Mouse (Mus musculus): ENCODE results near the gene Rims3. TPM values are rescaled to one million over a fixed set of nuclear protein-coding genes. Genes with fewer than 3 reads are reported as not detected.

The Rims3 gene
- polyA plus RNA-seq, 1 experiment from 2014 or later: 0.95 TPM

DNA sequence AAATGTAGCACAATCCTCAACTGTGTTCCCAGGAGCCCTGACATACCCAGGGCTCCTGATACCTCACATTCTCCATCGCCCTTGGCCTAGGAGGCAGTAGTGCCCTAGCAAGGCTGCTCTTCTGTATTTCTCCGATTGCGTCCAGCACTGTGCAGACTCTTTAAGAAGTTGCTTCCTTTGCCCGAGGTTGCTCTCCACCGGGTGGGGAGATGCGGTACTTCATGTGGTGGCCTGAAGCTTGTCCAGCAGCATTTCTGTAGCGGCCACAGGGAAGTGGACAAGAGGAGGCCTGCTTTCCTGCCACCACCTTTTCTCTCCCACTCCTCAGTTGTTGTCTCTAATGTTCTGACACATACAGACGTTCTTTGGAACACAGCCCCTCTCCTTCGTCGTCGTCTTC lies 40.0 kb downstream of the Rims3 start:
- no peak overlapping the region for H3K27ac ChIP-seq (ENCODE audit: low read depth, low read length)
- H3K9me3 ChIP-seq (ENCODE audit: control insufficient read depth): no peaks in the 10 kb centered on the region
- ATAC-seq: no peak
- TF ChIP-seq CTCF (IDR thresholded peaks at IDR 0.05; ENCODE audit: low read depth): peak; percentile 28; the same call in 1 of the 2 replicates
- H3K4me3 ChIP-seq (ENCODE audit: low read depth, low read length): no peak overlapping the region
- H3K27me3 ChIP-seq (replicated peaks; ENCODE audit: control insufficient read depth, insufficient read depth, low read length): no peaks in the 10 kb centered on the region
- no peaks in the 10 kb centered on the region for H3K36me3 ChIP-seq (ENCODE audit: control insufficient read depth, insufficient read depth)
- WGBS: 66% methylated on average over 11 of the region's 11 CpGs
- no peaks in the 10 kb centered on the region for H3K4me1 ChIP-seq (replicated peaks; ENCODE audit: control insufficient read depth, insufficient read depth, low read length)
- no peak overlapping the region for H3K9ac ChIP-seq (ENCODE audit: low read depth, low read length)
- no peak overlapping the region for H3K4me2 ChIP-seq (replicated peaks; ENCODE audit: low read depth)

- no peak overlapping the region for H3K4me2 ChIP-seq (replicated peaks; ENCODE audit: low read depth)
- H3K9ac ChIP-seq (ENCODE audit: low read depth, low read length): no peak overlapping the region
- no peak for ATAC-seq
- H3K4me3 ChIP-seq (ENCODE audit: low read depth, low read length): no peak overlapping the region
- H3K27me3 ChIP-seq (replicated peaks; ENCODE audit: control insufficient read depth, insufficient read depth, low read length): no peaks in the 10 kb centered on the region
- no peak for TF ChIP-seq CTCF (IDR thresholded peaks at IDR 0.05; ENCODE audit: low read depth)
- no peak overlapping the region for H3K27ac ChIP-seq (ENCODE audit: low read depth, low read length)
- H3K36me3 ChIP-seq (ENCODE audit: control insufficient read depth, insufficient read depth): no peaks in the 10 kb centered on the region
- 76% methylated on average over 7 of the region's 7 CpGs for WGBS
- H3K4me1 ChIP-seq (replicated peaks; ENCODE audit: control insufficient read depth, insufficient read depth, low read length): no peaks in the 10 kb centered on the region
- H3K9me3 ChIP-seq (ENCODE audit: control insufficient read depth): no peaks in the 10 kb centered on the region
These were observed 40.6 kb downstream of the Rims3 start for GRCm38 (mm10) chr4:120895226-120895625.

GRCm38 (mm10) chr4:120895810-120896584 lies 41.4 kb downstream of the Rims3 start:
- TF ChIP-seq CTCF (IDR thresholded peaks at IDR 0.05; ENCODE audit: low read depth): no peak
- no peak overlapping the region for H3K4me2 ChIP-seq (replicated peaks; ENCODE audit: low read depth)
- H3K9me3 ChIP-seq (ENCODE audit: control insufficient read depth): no peaks in the 10 kb centered on the region
- H3K27ac ChIP-seq (ENCODE audit: low read depth, low read length): no peak overlapping the region
- WGBS: 65% methylated on average over 7 of the region's 7 CpGs
- no peaks in the 10 kb centered on the region for H3K27me3 ChIP-seq (replicated peaks; ENCODE audit: control insufficient read depth, insufficient read depth, low read length)
- H3K4me3 ChIP-seq (ENCODE audit: low read depth, low read length): no peak overlapping the region
- no peak for ATAC-seq
- H3K4me1 ChIP-seq (replicated peaks; ENCODE audit: control insufficient read depth, insufficient read depth, low read length): no peaks in the 10 kb centered on the region
- no peak overlapping the region for H3K9ac ChIP-seq (ENCODE audit: low read depth, low read length)
- H3K36me3 ChIP-seq (ENCODE audit: control insufficient read depth, insufficient read depth): no peaks in the 10 kb centered on the region

DNA sequence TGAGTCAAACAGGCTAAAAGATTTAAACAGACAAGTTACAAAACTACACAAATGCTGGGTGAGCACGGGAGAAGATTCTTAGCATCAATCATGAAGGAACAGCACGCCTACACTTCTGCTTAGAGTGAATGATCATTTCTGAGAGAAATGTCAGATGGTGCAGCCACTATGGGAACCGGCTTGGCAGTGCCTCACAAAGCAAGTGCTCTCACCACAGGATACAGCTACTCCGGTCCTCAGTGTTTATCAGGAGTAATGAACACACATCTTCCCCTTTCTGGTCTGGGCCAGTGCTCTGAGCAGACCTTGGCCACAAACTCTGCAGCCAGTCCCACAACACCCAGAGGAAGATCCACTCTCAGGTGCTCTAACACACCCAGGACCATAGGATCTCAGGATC lies 49.9 kb downstream of the Rims3 start:
- Histone ChIP-seq H3K9ac (ENCODE audit: low read depth, low read length) (no peak overlapping the region), H3K4me1 (replicated peaks; ENCODE audit: control insufficient read depth, insufficient read depth, low read length) (no peaks in the 10 kb centered on the region), H3K9me3 (ENCODE audit: control insufficient read depth) (no peaks in the 10 kb centered on the region), H3K27me3 (replicated peaks; ENCODE audit: control insufficient read depth, insufficient read depth, low read length) (no peaks in the 10 kb centered on the region), H3K27ac (ENCODE audit: low read depth, low read length) (no peak overlapping the region), H3K36me3 (ENCODE audit: control insufficient read depth, insufficient read depth) (no peaks in the 10 kb centered on the region), H3K4me2 (replicated peaks; ENCODE audit: low read depth) (no peak overlapping the region), H3K4me3 (ENCODE audit: low read depth, low read length) (no peak overlapping the region)
- TF ChIP-seq CTCF (IDR thresholded peaks at IDR 0.05; ENCODE audit: low read depth): no peak
- no peak for ATAC-seq
- 42% methylated on average over 4 of the region's 4 CpGs for WGBS

GRCm38 (mm10) chr4:120905644-120906043 lies 51.0 kb downstream of the Rims3 start:
- no peaks in the 10 kb centered on the region for H3K36me3 ChIP-seq (ENCODE audit: control insufficient read depth, insufficient read depth)
- H3K27me3 ChIP-seq (replicated peaks; ENCODE audit: control insufficient read depth, insufficient read depth, low read length): no peaks in the 10 kb centered on the region
- no peak overlapping the region for H3K4me2 ChIP-seq (replicated peaks; ENCODE audit: low read depth)
- no peaks in the 10 kb centered on the region for H3K9me3 ChIP-seq (ENCODE audit: control insufficient read depth)
- no peak overlapping the region for H3K4me3 ChIP-seq (ENCODE audit: low read depth, low read length)
- H3K9ac ChIP-seq (ENCODE audit: low read depth, low read length): no peak overlapping the region
- no peaks in the 10 kb centered on the region for H3K4me1 ChIP-seq (replicated peaks; ENCODE audit: control insufficient read depth, insufficient read depth, low read length)
- WGBS: 80% methylated on average over 5 of the region's 5 CpGs
- ATAC-seq: no peak
- no peak for TF ChIP-seq CTCF (IDR thresholded peaks at IDR 0.05; ENCODE audit: low read depth)
- no peak overlapping the region for H3K27ac ChIP-seq (ENCODE audit: low read depth, low read length)

DNA sequence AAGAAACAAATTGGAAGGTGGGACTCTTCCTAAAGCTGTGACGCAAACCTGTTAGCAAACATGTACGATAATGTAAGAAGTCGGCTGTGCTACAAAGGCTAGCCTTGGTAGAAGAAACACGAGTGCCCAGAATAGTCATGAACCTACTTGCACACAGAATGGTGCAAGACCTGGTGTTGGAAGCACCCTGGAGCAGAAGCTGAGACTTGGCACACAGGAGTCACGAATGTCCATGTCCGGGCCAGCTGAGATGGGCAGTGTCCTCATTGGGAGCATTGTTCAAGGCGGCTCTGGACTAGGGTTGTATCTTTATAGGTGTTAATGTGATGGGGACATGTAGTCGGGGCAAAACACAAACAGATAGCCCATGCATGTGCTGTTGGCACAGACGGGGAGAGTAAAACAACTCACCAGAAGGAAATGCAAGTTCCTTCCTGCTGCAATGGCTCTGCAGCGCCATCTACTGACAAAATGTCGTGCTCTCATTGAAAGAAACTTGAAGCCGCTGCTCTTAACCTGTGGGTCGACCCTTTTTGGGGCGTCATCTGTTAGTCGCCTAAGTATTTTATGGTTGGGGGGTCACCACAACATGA lies 55.0 kb downstream of the Rims3 start:
- no peak overlapping the region for H3K9ac ChIP-seq (ENCODE audit: low read depth, low read length)
- H3K27me3 ChIP-seq (replicated peaks; ENCODE audit: control insufficient read depth, insufficient read depth, low read length): no peaks in the 10 kb centered on the region
- H3K9me3 ChIP-seq (ENCODE audit: control insufficient read depth): no peaks in the 10 kb centered on the region
- H3K4me1 ChIP-seq (replicated peaks; ENCODE audit: control insufficient read depth, insufficient read depth, low read length): no peaks in the 10 kb centered on the region
- TF ChIP-seq CTCF (IDR thresholded peaks at IDR 0.05; ENCODE audit: low read depth): peak; percentile 96
- H3K36me3 ChIP-seq (ENCODE audit: control insufficient read depth, insufficient read depth): no peaks in the 10 kb centered on the region
- no peak overlapping the region for H3K27ac ChIP-seq (ENCODE audit: low read depth, low read length)
- H3K4me2 ChIP-seq (replicated peaks; ENCODE audit: low read depth): no peak overlapping the region
- no peak for ATAC-seq
- WGBS: 33% methylated on average over 15 of the region's 15 CpGs
- no peak overlapping the region for H3K4me3 ChIP-seq (ENCODE audit: low read depth, low read length)
